Mouse (Mus musculus) G1E (cell line): ENCODE results near the gene Ubc. TPM values are rescaled to one million over a fixed set of nuclear protein-coding genes. Genes with fewer than 3 reads are reported as not detected.

Experiments
- ATAC-seq: 2 replicates; pipeline ENCODE4 v1.8.0; 2016; ENCODE audit warnings: mild to moderate bottlenecking; ENCODE audit not compliant: insufficient number of reproducible peaks, poor library complexity, low FRiP score, severe bottlenecking; ENCODE audit errors: extremely low read depth
- DNase-seq: peaks from one replicate; pipeline ENCODE4 v3.0.0; 2012; ENCODE audit warnings: low spot score
- H3K27me3 ChIP-seq: 2 replicates; pipeline ENCODE4 v1.6.1; 2012; ENCODE audit warnings: mild to moderate bottlenecking, low read length, inconsistent platforms; ENCODE audit not compliant: insufficient read depth
- H3K36me3 ChIP-seq: replicated peaks from 2 replicates; pipeline ENCODE3; 2012; ENCODE audit warnings: mild to moderate bottlenecking, inconsistent platforms
- H3K4me1 ChIP-seq: 2 replicates; pipeline ENCODE4 v1.6.1; 2012; ENCODE audit warnings: low read depth, low read length, inconsistent platforms, mixed read lengths; ENCODE audit not compliant: insufficient read depth
- H3K4me3 ChIP-seq: 2 replicates; pipeline ENCODE4 v1.5.1; 2012; ENCODE audit warnings: low read depth, mild to moderate bottlenecking, inconsistent platforms, low read length, moderate library complexity, mixed read lengths
- H3K9me3 ChIP-seq: replicated peaks from 2 replicates; pipeline ENCODE4 v1.6.1; 2012; ENCODE audit warnings: inconsistent platforms
- CTCF ChIP-seq: IDR thresholded peaks from 2 replicates; pipeline ENCODE4 v1.5.1; 2012; ENCODE audit warnings: low read depth, low read length, inconsistent platforms, mixed read lengths
- GATA1 ChIP-seq: IDR thresholded peaks from 2 replicates; pipeline ENCODE4 v1.6.1; 2012; ENCODE audit warnings: borderline replicate concordance, low read length, inconsistent platforms, mixed read lengths
- GATA2 ChIP-seq: IDR thresholded peaks from 2 replicates; pipeline ENCODE4 v1.6.1; 2012; ENCODE audit warnings: low read depth, low read length, inconsistent platforms, borderline replicate concordance
- POLR2AphosphoS5 ChIP-seq: IDR thresholded peaks from 2 replicates; pipeline ENCODE4 v1.6.1; 2012; ENCODE audit warnings: low read depth, low read length, inconsistent platforms; ENCODE audit not compliant: insufficient replicate concordance
- TAL1 ChIP-seq: conservative IDR thresholded peaks from 2 replicates; pipeline ENCODE4 v1.6.1; 2012; ENCODE audit warnings: low read depth, low read length, inconsistent platforms, mixed read lengths
- polyA plus RNA-seq: library from polyadenylated mRNA; stranded (reverse); fragments of >175 nt; gene quantifications from 2 replicates; pipeline ENCODE4 v1.2.3, GENCODE M21; 2012
- total RNA-seq, 2 experiments: library from RNA; stranded (forward) in 1 of 2; stranded (reverse) in 1 of 2; fragments of 200-1000 nt in 1 of 2; fragments of >200 nt in 1 of 2; fragmentation: Nextera tagmentation in 1 of 2; gene quantifications; 2 replicates each; pipeline ENCODE4 v1.2.3; 2014 to 2017

The Ubc gene
- total and polyA plus RNA-seq, 3 experiments = 92.4 to 495 (median 212) TPM

DNA sequence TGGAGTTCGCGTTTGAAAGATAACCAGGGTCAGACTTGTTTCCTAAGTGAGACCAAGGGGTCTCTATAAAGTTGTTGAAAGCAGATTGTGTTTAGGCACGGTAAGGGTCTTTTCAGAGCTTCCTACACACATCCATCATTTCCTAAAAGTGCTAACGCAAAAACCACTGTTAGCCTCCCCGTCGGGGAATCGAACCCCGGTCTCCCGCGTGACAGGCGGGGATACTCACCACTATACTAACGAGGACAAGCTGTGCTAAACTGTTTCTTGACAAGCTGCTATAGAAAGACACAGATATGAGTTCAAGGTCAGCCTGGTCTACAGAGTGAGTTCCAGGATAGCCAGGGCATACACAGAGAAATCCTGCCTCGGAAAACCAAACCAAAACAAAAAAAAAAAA is 18.8 kb upstream of the Ubc start:
- Histone ChIP-seq H3K4me3 (peak overlapping the region; percentile 66), H3K36me3 (peaks cover 16% of the 10 kb centered on the region), H3K4me1 (peaks cover 56% of the 10 kb centered on the region), H3K9me3 (no peaks in the 10 kb centered on the region), H3K27me3 (no peaks in the 10 kb centered on the region)
- ATAC-seq (peak; percentile 58), DNase-seq (peak; percentile 60)
- TF ChIP-seq GATA2 (no peak), POLR2AphosphoS5 (no peak), GATA1 (no peak)

DNA sequence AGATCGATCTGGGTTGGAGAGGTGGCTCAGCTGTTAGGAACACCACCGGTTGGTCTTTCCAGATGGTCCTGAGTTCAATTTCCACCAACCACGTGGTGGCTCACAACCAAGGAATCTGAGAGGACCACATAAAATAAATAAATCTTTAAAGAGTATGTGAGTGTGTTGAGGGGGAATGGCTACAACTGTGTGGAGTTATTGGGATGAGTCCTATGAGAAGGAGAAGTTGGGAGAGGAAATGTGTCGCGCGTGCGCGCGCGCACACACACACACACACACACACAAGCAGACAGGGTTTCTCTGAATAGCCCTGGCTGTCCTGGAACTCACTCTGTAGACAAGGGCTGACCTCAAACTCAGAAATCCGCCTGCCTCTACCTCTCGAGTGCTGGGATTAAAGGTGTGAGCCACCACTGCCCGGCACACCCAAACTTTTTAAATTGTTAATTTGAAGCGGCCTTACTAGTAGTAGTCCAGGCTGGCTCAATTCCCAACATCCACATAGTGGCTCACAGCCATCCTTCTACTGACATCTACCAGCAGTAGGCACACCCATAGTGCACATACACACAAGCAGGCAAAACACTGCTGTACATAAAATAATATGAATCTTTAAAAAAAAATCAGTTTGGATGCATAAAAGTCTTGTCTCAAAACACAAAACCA is 18.0 kb upstream of the Ubc start:
- Histone ChIP-seq H3K9me3 (no peaks in the 10 kb centered on the region), H3K4me3 (no peak overlapping the region; the same call in 1 of the 2 replicates), H3K27me3 (0 out of 2 replicates have a peak, but pooled peaks cover under 1% of the 10 kb centered on the region), H3K36me3 (peaks cover 8% of the 10 kb centered on the region), H3K4me1 (peaks cover 61% of the 10 kb centered on the region)
- no peak for TF ChIP-seq CTCF
- TF ChIP-seq TAL1 = no peak
- no peak for TF ChIP-seq GATA2
- TF ChIP-seq GATA1 = no peak
- no peak for TF ChIP-seq POLR2AphosphoS5
- DNase-seq (no peak), ATAC-seq (no peak)

GRCm38 (mm10) chr5:125407020-125407830 is 17.2 kb upstream of the Ubc start:
- H3K4me1 ChIP-seq = peaks cover 65% of the 10 kb centered on the region
- H3K36me3 ChIP-seq = peaks cover 2% of the 10 kb centered on the region
- DNase-seq (no peak), ATAC-seq (no peak)
- H3K27me3 ChIP-seq = peaks cover 6% of the 10 kb centered on the region; the same call in 1 of the 2 replicates
- H3K9me3 ChIP-seq = no peaks in the 10 kb centered on the region
- peak overlapping the region; percentile 72 for H3K4me3 ChIP-seq
- TF ChIP-seq TAL1 (no peak), GATA2 (no peak), GATA1 (no peak), CTCF (no peak), POLR2AphosphoS5 (no peak)

DNA sequence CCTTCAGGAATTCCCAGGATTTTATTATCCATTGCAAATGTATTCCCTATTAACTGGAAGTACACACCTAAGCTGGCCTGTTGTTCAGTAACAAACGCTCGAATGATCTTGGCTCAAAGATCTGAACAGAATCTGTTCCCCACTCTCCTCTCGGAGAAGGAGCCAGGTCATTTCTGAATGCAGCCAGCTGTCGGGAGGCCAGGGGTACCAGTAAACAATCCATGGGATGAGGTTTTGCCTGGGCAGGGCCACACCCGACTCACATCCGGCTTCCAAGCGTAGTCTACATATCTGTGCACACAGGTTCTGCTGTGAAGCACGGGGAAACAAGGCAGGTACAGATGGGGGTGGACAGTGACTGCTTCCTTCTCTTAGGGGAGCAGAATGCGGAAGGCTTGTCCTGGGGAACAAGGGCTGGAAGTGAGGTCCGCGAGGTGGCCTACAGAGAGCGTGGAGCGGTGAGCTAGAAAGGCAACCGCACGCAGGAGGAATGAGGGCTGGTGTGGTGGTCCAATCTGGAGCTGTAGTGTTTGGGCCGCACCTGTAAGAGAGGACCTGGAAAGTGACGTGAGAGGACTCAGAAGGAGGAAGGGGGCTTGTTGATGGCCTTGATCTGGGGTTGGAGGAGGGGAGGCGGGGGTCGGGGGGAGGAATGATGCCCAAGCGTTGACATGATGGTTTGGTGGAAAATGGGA is 16.5 kb upstream of the Ubc start:
- peak; percentile 38 for ATAC-seq
- H3K4me3 ChIP-seq = peak overlapping the region; percentile 72
- TF ChIP-seq POLR2AphosphoS5 (no peak), CTCF (no peak), GATA2 (no peak), GATA1 (no peak), TAL1 (no peak)
- no peaks in the 10 kb centered on the region for H3K9me3 ChIP-seq
- peaks cover 6% of the 10 kb centered on the region; the same call in 1 of the 2 replicates for H3K27me3 ChIP-seq
- DNase-seq = peak; percentile 53
- peaks cover under 1% of the 10 kb centered on the region for H3K36me3 ChIP-seq
- peaks cover 62% of the 10 kb centered on the region for H3K4me1 ChIP-seq

GRCm38 (mm10) chr5:125405546-125406248 is 15.7 kb upstream of the Ubc start:
- Histone ChIP-seq H3K27me3 (peaks cover 11% of the 10 kb centered on the region), H3K4me3 (peak overlapping the region; percentile 72), H3K9me3 (no peaks in the 10 kb centered on the region), H3K36me3 (no peaks in the 10 kb centered on the region), H3K4me1 (peaks cover 65% of the 10 kb centered on the region)
- ATAC-seq (no peak), DNase-seq (no peak)
- TF ChIP-seq POLR2AphosphoS5 (no peak), TAL1 (no peak), CTCF (no peak), GATA1 (no peak), GATA2 (no peak)
